Mouse (Mus musculus): ENCODE measurements around the gene Cyld.
"Not testable (repeated sequence)": the region's sequence is repeated elsewhere in the genome, so short reads cannot be mapped to it uniquely, and the experiment has no call there.

The Cyld gene

GRCm38 (mm10) chr8:88696721-88697641, at the start of gene Cyld:
TSS of gene Cyld (plus strand) at chr8:88697028.
- peak; percentile 99 for DNase-seq (ENCODE audit: low read depth, low spot score)

- no peak for DNase-seq (ENCODE audit: low read depth, low spot score)
Observed at GRCm38 (mm10) chr8:88648322-88648721, 48.5 kb upstream of the Cyld start.

- no peak for DNase-seq (ENCODE audit: low read depth, low spot score)
Observed at GRCm38 (mm10) chr8:88650016-88650708, 46.7 kb upstream of the Cyld start.

GRCm38 (mm10) chr8:88651122-88651521, 45.7 kb upstream of the Cyld start:
- not testable (repeated sequence) for DNase-seq (ENCODE audit: low read depth, low spot score)

GRCm38 (mm10) chr8:88655334-88655733, 41.5 kb upstream of the Cyld start:
- DNase-seq (ENCODE audit: low read depth, low spot score), result no peak

- DNase-seq (ENCODE audit: low read depth, low spot score), result no peak
Observed at GRCm38 (mm10) chr8:88659873-88660272, 37.0 kb upstream of the Cyld start.

GRCm38 (mm10) chr8:88662401-88662821, 34.4 kb upstream of the Cyld start:
- DNase-seq (ENCODE audit: low read depth, low spot score), result no peak

- no peak for DNase-seq (ENCODE audit: low read depth, low spot score)
Observed at GRCm38 (mm10) chr8:88664121-88664520, 32.7 kb upstream of the Cyld start.

- peak; percentile 57 for DNase-seq (ENCODE audit: low read depth, low spot score)
Observed at GRCm38 (mm10) chr8:88664947-88665346, 31.9 kb upstream of the Cyld start.

- DNase-seq (ENCODE audit: low read depth, low spot score), result no peak
Observed at GRCm38 (mm10) chr8:88666435-88666834, 30.4 kb upstream of the Cyld start.

- DNase-seq (ENCODE audit: low read depth, low spot score), result no peak
Observed at GRCm38 (mm10) chr8:88668400-88669086, 28.3 kb upstream of the Cyld start.

GRCm38 (mm10) chr8:88670782-88671181, 26.0 kb upstream of the Cyld start:
- no peak for DNase-seq (ENCODE audit: low read depth, low spot score)

GRCm38 (mm10) chr8:88671575-88671974, 25.3 kb upstream of the Cyld start:
- DNase-seq (ENCODE audit: low read depth, low spot score), result no peak

- no peak for DNase-seq (ENCODE audit: low read depth, low spot score)
Observed at GRCm38 (mm10) chr8:88673859-88674258, 23.0 kb upstream of the Cyld start.

- DNase-seq (ENCODE audit: low read depth, low spot score), result no peak
Observed at GRCm38 (mm10) chr8:88675372-88676165, 21.3 kb upstream of the Cyld start.

GRCm38 (mm10) chr8:88677071-88677470, 19.8 kb upstream of the Cyld start:
- no peak for DNase-seq (ENCODE audit: low read depth, low spot score)

- DNase-seq (ENCODE audit: low read depth, low spot score), result no peak
Observed at GRCm38 (mm10) chr8:88680566-88680965, 16.3 kb upstream of the Cyld start.

GRCm38 (mm10) chr8:88681046-88681445, 15.8 kb upstream of the Cyld start:
- no peak for DNase-seq (ENCODE audit: low read depth, low spot score)

GRCm38 (mm10) chr8:88683656-88684289, 13.1 kb upstream of the Cyld start:
- no peak for DNase-seq (ENCODE audit: low read depth, low spot score)

GRCm38 (mm10) chr8:88686226-88686905, 10.5 kb upstream of the Cyld start:
- DNase-seq (ENCODE audit: low read depth, low spot score), result no peak

Measured in ZHBTc4 (cell line).